Mouse (Mus musculus) kidney, postnatal 0 days (tissue): ENCODE measurements around the gene Cyp39a1. TPM values are rescaled to one million over a fixed set of nuclear protein-coding genes. Genes with fewer than 3 reads are reported as not detected.

Experiments
- ATAC-seq: fragments of 200-750 bp; cut with Nextera tagmentation; replicated peaks from 2 replicates; pipeline ENCODE4 v1.8.0; 2017; ENCODE audit warnings: low read depth, moderate number of reproducible peaks, moderate TSS enrichment, moderate library complexity; ENCODE audit not compliant: low FRiP score
- DNase-seq: peaks from one replicate; pipeline ENCODE4 v3.0.0-alpha.2; 2016; ENCODE audit warnings: low spot score
- H3K27ac ChIP-seq: fragments of 300-500 bp; sonication (generic); 2 replicates; pipeline ENCODE4 v1.5.1; 2014; ENCODE audit warnings: mild to moderate bottlenecking
- H3K27me3 ChIP-seq: fragments of 300-500 bp; sonication (generic); 2 replicates; pipeline ENCODE4 v1.6.1; 2014; ENCODE audit warnings: low read length, mixed read lengths; ENCODE audit not compliant: insufficient read depth
- H3K36me3 ChIP-seq: fragments of 300-500 bp; sonication (generic); 2 replicates; pipeline ENCODE4 v1.6.1; 2014; ENCODE audit warnings: low read length, mixed read lengths; ENCODE audit not compliant: insufficient read depth
- H3K4me1 ChIP-seq: fragments of 300-500 bp; sonication (generic); replicated peaks from 2 replicates; pipeline ENCODE4 v1.6.1; 2014; ENCODE audit warnings: antibody characterized with exemption, low read length, mixed read lengths; ENCODE audit not compliant: insufficient read depth
- H3K4me2 ChIP-seq: fragments of 300-500 bp; sonication (generic); 2 replicates; pipeline ENCODE4 v1.6.1; 2014; ENCODE audit warnings: mild to moderate bottlenecking, low read length, moderate library complexity, mixed read lengths
- H3K4me3 ChIP-seq: fragments of 300-500 bp; sonication (generic); replicated peaks from 2 replicates; pipeline ENCODE4 v1.5.1; 2014; ENCODE audit warnings: low read depth, low read length
- H3K9ac ChIP-seq: fragments of 300-500 bp; sonication (generic); 2 replicates; pipeline ENCODE4 v1.6.1; 2014; ENCODE audit warnings: low read depth, low read length
- H3K9me3 ChIP-seq: fragments of 300-500 bp; sonication (generic); replicated peaks from 2 replicates; pipeline ENCODE4 v1.6.1; 2016; ENCODE audit warnings: low read length, inconsistent platforms, mixed read lengths
- CTCF ChIP-seq: IDR thresholded peaks from 2 replicates; pipeline ENCODE4 v1.5.1; 2016; ENCODE audit warnings: antibody characterized with exemption, low read depth, mild to moderate bottlenecking, moderate library complexity
- WGBS: fragments of 180-500 bp; shearing (Covaris S2); extraction: QIAGEN DNeasy Blood & Tissue Kit; methylation state at CpG from one replicate; pipeline ENCODE4 v1.1.7; 2014; 5-methylcytosine and 5-hydroxymethylcytosine counted together
- polyA plus RNA-seq: library from polyadenylated mRNA; unstranded; fragments of >200 nt; fragmentation: Nextera tagmentation; extraction: Ambion mirVana; gene quantifications from 2 replicates; pipeline ENCODE4 v1.2.1, GENCODE M21; 2015

The Cyp39a1 gene
- polyA plus RNA-seq, 1 experiment from 2014 or later: 24.0 TPM

- Histone ChIP-seq H3K4me1 (no peaks in the 10 kb centered on the region), H3K27me3 (no peaks in the 10 kb centered on the region), H3K4me3 (no peak overlapping the region), H3K36me3 (peaks cover 7% of the 10 kb centered on the region; the same call in 1 of the 2 replicates), H3K4me2 (no peak overlapping the region), H3K9ac (no peak overlapping the region), H3K9me3 (no peaks in the 10 kb centered on the region), H3K27ac (no peak overlapping the region)
- ATAC-seq (no peak), DNase-seq (no peak)
- 92% methylated on average over 10 of the region's 10 CpGs for WGBS
- TF ChIP-seq CTCF: peak; percentile 60
Observed at GRCm38 (mm10) chr17:43649641-43650436, 17.4 kb upstream of the Cyp39a1 start.

- WGBS: 72% methylated on average over 14 of the region's 14 CpGs
- H3K27me3 ChIP-seq: no peaks in the 10 kb centered on the region
- H3K36me3 ChIP-seq: 0 out of 2 replicates have a peak, but pooled peaks cover 4% of the 10 kb centered on the region
- no peak overlapping the region for H3K4me2 ChIP-seq
- no peak for TF ChIP-seq CTCF
- no peak overlapping the region for H3K4me3 ChIP-seq
- DNase-seq (no peak), ATAC-seq (no peak)
- no peak overlapping the region for H3K9ac ChIP-seq
- H3K9me3 ChIP-seq: no peaks in the 10 kb centered on the region
- no peak overlapping the region for H3K27ac ChIP-seq
- H3K4me1 ChIP-seq: no peaks in the 10 kb centered on the region
Observed at GRCm38 (mm10) chr17:43651314-43652046, 15.7 kb upstream of the Cyp39a1 start.

- Histone ChIP-seq H3K9ac (peak within 1 kb of the TSS; percentile 66), H3K27me3 (no peaks in the 10 kb centered on the region), H3K27ac (peak within 1 kb of the TSS; percentile 48; the same call in 1 of the 2 replicates), H3K4me1 (0 out of 2 replicates have a peak, but pooled peaks cover 7% of the 10 kb centered on the region), H3K4me2 (peak within 1 kb of the TSS; percentile 99), H3K9me3 (no peaks in the 10 kb centered on the region), H3K4me3 (peak within 1 kb of the TSS; percentile 77), H3K36me3 (no peaks in the 10 kb centered on the region)
- WGBS: 1% methylated on average over 41 of the region's 41 CpGs
- DNase-seq (peak; percentile 98), ATAC-seq (peak; percentile 98)
- TF ChIP-seq CTCF: no peak
Observed at GRCm38 (mm10) chr17:43666576-43667289, 492 bp upstream of the Cyp39a1 start, which contains the start of gene Slc25a27. TSS of gene Slc25a27 (minus strand) at chr17:43667214.

- no peak for TF ChIP-seq CTCF
- Histone ChIP-seq H3K4me2 (peak overlapping the region; percentile 99; the same call in 1 of the 2 replicates), H3K27me3 (no peaks in the 10 kb centered on the region), H3K4me1 (0 out of 2 replicates have a peak, but pooled peaks cover 7% of the 10 kb centered on the region), H3K4me3 (no peak overlapping the region), H3K36me3 (no peaks in the 10 kb centered on the region), H3K9ac (no peak overlapping the region), H3K9me3 (no peaks in the 10 kb centered on the region), H3K27ac (no peak overlapping the region)
- WGBS: 58% methylated on average over 6 of the region's 6 CpGs
- no peak for ATAC-seq
- DNase-seq: no peak
Observed at GRCm38 (mm10) chr17:43669145-43669695, 2.0 kb downstream of the Cyp39a1 start.

GRCm38 (mm10) chr17:43671907-43672306, 4.7 kb downstream of the Cyp39a1 start:
- H3K9ac ChIP-seq: no peak overlapping the region
- TF ChIP-seq CTCF: no peak
- H3K4me1 ChIP-seq: no peaks in the 10 kb centered on the region
- 70% methylated on average over 4 of the region's 4 CpGs for WGBS
- no peak for ATAC-seq
- H3K36me3 ChIP-seq: no peaks in the 10 kb centered on the region
- H3K27ac ChIP-seq: no peak overlapping the region
- H3K9me3 ChIP-seq: no peaks in the 10 kb centered on the region
- DNase-seq: no peak
- no peak overlapping the region for H3K4me3 ChIP-seq
- H3K27me3 ChIP-seq: no peaks in the 10 kb centered on the region
- no peak overlapping the region for H3K4me2 ChIP-seq

GRCm38 (mm10) chr17:43675228-43675627, 8.0 kb downstream of the Cyp39a1 start:
- WGBS: 65% methylated on average over 1 of the region's 1 CpGs
- ATAC-seq (no peak), DNase-seq (peak; percentile 51)
- no peak for TF ChIP-seq CTCF
- Histone ChIP-seq H3K9me3 (no peaks in the 10 kb centered on the region), H3K4me3 (no peak overlapping the region), H3K4me1 (no peaks in the 10 kb centered on the region; the same call in 1 of the 2 replicates), H3K27me3 (no peaks in the 10 kb centered on the region), H3K36me3 (no peaks in the 10 kb centered on the region), H3K9ac (no peak overlapping the region), H3K27ac (no peak overlapping the region), H3K4me2 (no peak overlapping the region)
